Mouse (Mus musculus): ENCODE data around the gene Ralgapa1.

- TF ChIP-seq E2F4 (IDR thresholded peaks at IDR 0.05; ENCODE audit: borderline replicate concordance, low read depth, low read length) (no peak), POLR2A (IDR thresholded peaks at IDR 0.05; ENCODE audit: control insufficient read depth in 1 of 2, insufficient read depth in 1 of 2, low read depth in 1 of 2, low read length in 2 of 2, poor library complexity in 1 of 2) (no peak), NELFE (IDR thresholded peaks at IDR 0.05; ENCODE audit: low read depth, low read length) (no peak), EP300 (IDR thresholded peaks at IDR 0.05; ENCODE audit: low read depth in 1 of 2, low read length in 2 of 2) (no peak), CTCF (IDR thresholded peaks at IDR 0.05 in 2 of 3, conservative IDR thresholded peaks at IDR 0.05 in 1 of 3; ENCODE audit: control insufficient read depth in 1 of 3, insufficient read depth in 1 of 3, low read depth in 2 of 3, low read length in 3 of 3, poor library complexity in 1 of 3, severe bottlenecking in 1 of 3) (no peak), GATA1 (IDR thresholded peaks at IDR 0.05; ENCODE audit: low read depth, low read length) (no peak), NRF1 (IDR thresholded peaks at IDR 0.05; ENCODE audit: insufficient read depth, low read depth, low read length, poor library complexity, severe bottlenecking) (no peak)
Observed at GRCm38 (mm10) chr12:55666699-55667098, 154.3 kb downstream of the Ralgapa1 start.
